Mouse (Mus musculus): ENCODE results near the gene Lpar1.

- TF ChIP-seq CTCF (IDR thresholded peaks at IDR 0.05; ENCODE audit: low read depth), result no peak
- TF ChIP-seq EP300 (optimal IDR thresholded peaks at IDR 0.05), result no peak
These were observed 17.9 kb downstream of the Lpar1 start for GRCm38 (mm10) chr4:58535754-58536153.
